Mouse (Mus musculus) MEL-GATA-1-ER (cell line): ENCODE results near the gene Hs6st3.

ENCODE experiments used
- DNase-seq: peaks from one replicate; pipeline ENCODE4 v3.0.0-alpha.2; 2012; ENCODE audit warnings: low read depth; ENCODE audit errors: extremely low read depth

Hs6st3 gene

GRCm38 (mm10) chr14:119779982-119780588 is 641.9 kb downstream of the Hs6st3 start:
- no peak for DNase-seq

DNA sequence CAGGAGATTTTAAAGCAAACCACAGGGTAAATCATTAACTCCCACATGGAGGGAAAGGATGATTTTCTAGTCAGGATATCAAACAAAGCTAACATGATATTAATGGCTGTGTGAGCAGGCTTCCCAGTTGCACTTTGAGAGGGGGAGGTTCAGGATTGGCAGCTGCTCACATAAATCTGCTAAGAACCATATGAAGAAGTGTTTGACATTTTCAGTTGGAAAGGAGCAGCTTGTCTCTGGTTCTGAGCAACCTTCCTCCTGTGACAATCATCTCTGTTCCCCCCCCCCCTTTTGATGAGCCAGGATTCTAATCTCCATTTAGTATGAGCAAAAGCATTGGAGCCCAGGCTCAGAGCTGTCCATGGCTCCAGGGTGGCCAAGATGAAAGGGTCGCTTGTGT is 643.0 kb downstream of the Hs6st3 start:
- DNase-seq, result no peak

DNA sequence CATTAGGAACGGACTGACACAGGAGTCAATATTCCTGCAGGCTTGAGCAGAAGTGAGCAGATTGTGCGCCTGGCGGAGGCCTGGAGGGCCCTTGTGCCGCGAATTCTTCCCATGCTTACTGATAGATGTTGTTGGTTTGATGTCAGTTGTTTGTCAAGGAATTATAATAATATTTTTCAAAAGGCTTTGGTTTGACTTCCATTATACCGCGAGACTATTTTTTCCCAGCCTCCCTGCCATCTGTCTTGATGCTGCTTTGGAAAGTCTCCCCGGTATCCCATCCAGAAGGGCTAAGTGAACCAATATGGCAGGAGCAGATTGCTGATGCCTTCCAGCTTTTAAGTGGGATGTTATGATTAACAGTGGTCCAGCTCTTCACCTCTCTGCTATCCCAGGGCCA is 651.3 kb downstream of the Hs6st3 start:
- DNase-seq, result no peak

DNA sequence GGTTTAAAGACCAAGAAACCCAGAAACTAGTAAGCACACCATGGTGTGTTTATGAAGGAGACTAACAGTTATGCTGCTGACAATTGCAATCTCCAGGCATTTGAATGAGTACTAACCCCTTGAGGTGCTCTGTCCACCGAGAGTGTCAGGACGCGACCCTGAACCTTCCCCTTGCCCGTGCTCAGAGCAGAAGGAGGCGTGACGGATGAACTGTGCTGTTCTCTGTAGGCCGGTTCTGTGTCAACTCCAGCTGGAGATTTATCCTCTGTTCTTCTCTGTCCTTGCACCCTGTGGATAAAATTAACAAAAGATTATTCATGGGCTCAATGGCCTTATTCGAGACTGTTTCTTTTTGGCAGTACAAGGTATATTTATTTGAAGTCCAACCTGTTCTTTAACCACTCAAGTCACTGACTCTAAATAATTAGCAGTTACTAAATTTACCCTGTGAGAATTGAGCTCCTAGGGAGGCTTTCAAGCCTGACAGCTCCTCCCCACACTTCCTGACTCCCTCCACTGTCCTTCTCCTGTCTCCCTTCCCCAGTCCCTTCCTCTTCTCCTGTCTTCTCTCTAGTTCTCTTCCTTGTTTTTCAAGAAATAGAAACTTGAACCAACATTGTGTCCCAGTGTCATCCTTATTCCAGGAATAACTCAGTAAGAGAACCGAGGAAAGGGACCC is 659.2 kb downstream of the Hs6st3 start:
- no peak for DNase-seq

DNA sequence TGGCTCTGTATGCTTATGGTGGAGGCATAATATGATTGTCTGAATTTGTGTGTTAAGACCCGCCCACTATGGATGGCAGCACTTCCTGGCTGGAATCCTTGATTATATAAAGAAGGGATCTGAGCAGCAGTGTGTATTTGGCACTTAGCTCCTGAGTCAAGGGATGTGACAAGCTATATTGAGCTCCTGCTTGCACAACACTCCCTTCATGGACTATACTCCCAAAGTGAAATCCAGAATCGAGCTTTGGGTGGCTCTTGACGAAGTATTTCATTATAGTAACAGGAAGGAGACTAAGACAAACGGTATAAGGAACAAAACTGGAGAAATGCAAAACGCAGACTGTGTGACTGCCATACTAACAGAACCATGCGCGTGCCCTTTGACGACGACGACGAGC is 660.4 kb downstream of the Hs6st3 start:
- DNase-seq, result no peak

- no peak for DNase-seq
Observed at GRCm38 (mm10) chr14:119800856-119801255, 662.7 kb downstream of the Hs6st3 start.

- DNase-seq, result no peak
Observed at GRCm38 (mm10) chr14:119813898-119814297, 675.8 kb downstream of the Hs6st3 start.

- DNase-seq, result no peak
Observed at GRCm38 (mm10) chr14:119815616-119816015, 677.5 kb downstream of the Hs6st3 start.

GRCm38 (mm10) chr14:119820562-119820961 is 682.4 kb downstream of the Hs6st3 start:
- DNase-seq, result no peak

DNA sequence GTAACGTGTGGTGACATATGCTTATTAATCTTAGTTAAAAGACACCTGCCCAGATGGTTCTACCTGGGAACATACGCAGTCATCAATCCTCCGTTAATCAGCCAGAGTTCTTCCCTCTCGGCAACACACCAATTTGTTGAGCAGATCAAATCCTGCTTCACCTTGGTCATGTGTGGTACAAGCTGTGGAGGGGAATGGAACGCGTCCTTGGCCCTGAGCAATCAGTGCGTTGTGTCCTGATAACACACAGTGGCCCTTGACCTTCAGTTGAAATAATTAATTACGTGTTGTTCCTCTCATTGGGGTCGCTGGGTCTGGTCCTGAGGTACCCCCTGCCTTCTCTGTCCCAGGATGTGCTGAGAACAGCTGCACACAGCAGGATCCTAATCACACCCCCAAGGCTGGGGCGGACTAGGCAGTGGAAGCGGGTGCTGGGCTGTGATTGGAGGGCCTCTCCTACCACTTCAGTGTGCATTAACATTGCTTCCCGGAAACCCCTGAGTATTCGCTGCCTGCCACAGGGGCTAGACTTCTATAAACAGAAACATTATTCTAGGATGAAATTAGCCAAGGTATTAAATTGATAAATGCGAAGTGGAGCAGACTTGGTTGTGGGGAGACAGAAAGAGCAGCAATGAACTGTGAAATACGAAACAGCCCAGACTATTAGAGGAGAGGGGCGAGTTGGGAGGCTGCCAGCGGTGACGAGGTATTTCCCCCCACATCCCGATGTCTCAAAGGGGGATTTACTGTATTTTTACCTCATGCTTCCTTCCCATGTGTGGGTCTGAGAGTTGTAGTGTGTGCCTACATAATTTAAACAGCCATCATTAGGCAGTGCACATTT is 693.2 kb downstream of the Hs6st3 start:
- DNase-seq, result no peak

- no peak for DNase-seq
Observed at GRCm38 (mm10) chr14:119832012-119832325, 693.8 kb downstream of the Hs6st3 start.

DNA sequence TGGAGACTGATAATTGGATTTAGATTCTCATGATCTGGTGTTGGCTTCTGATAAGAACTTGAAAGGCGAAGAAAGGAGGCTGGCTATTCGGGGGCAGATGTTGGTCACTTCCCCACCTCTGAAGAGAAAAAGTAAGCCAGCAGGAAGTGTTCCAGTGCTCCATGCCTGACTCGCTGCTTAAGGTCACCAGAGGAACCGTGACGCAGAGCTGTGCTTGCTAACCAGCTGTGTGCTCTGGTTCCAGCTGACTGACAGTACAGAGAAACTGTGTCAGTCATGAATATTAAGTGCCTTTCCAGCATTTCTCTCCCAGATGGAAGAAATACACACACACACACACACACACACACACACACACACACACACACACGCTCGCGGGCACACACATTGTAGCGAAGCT is 694.8 kb downstream of the Hs6st3 start:
- DNase-seq, result no peak

GRCm38 (mm10) chr14:119834008-119834700 is 696.0 kb downstream of the Hs6st3 start:
- DNase-seq, result no peak

DNA sequence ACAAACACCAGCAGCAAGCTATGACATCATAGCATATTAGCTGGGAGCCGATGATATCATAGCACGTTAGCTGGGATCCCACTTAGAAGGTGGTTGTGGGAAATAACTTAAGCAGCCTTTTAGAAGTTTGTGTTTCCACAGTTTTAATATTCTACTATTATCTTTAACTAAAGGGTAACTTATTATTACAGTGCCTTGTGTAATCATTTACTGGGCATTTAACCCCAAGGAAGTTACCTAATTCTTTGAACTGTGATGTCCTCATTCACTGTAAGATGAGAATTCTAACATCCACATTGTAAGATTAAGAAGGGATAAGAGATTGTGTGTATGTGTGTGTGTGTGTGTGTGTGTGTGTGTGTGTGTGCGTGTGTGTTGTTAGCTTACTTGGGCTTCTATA is 697.9 kb downstream of the Hs6st3 start:
- DNase-seq, result no peak

GRCm38 (mm10) chr14:119847540-119847939 is 709.4 kb downstream of the Hs6st3 start:
- DNase-seq, result no peak

GRCm38 (mm10) chr14:119848759-119849298 is 710.7 kb downstream of the Hs6st3 start:
- peak; percentile 8 for DNase-seq

DNA sequence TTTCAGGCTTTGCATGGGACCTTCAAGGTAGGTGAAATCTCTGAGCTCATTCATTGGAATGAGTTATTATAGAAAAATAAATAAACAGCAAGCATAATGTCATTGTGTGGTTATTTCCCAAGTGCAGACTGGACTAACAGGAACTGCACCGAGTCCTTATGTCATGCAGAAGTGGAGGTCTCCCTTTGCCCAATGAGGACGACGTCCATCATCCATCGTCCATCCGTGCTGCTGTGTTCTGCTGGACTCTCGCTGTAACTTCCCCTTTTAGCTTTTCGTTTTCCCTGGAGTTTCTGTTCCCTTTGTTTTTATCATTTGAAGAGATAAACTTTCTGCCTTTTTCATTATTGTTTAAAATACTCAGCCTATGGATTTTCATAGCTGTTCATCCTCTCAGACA is 711.2 kb downstream of the Hs6st3 start:
- DNase-seq, result no peak

DNA sequence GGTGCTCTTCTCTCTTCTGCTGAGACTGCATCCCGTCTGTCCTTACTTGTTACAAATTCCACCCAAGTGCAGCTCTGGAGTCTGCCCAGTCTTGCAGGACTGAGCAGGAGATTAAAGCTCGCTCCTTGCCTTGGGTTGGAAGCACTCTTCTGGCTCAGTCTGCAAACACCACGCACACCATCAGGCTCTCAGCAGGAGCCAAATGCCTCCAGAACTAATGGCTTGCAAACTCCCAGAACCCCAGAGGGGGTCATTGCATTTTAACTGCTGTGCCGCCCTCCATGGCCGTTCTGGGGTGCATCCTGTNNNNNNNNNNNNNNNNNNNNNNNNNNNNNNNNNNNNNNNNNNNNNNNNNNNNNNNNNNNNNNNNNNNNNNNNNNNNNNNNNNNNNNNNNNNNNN is 714.0 kb downstream of the Hs6st3 start:
- no peak for DNase-seq

DNA sequence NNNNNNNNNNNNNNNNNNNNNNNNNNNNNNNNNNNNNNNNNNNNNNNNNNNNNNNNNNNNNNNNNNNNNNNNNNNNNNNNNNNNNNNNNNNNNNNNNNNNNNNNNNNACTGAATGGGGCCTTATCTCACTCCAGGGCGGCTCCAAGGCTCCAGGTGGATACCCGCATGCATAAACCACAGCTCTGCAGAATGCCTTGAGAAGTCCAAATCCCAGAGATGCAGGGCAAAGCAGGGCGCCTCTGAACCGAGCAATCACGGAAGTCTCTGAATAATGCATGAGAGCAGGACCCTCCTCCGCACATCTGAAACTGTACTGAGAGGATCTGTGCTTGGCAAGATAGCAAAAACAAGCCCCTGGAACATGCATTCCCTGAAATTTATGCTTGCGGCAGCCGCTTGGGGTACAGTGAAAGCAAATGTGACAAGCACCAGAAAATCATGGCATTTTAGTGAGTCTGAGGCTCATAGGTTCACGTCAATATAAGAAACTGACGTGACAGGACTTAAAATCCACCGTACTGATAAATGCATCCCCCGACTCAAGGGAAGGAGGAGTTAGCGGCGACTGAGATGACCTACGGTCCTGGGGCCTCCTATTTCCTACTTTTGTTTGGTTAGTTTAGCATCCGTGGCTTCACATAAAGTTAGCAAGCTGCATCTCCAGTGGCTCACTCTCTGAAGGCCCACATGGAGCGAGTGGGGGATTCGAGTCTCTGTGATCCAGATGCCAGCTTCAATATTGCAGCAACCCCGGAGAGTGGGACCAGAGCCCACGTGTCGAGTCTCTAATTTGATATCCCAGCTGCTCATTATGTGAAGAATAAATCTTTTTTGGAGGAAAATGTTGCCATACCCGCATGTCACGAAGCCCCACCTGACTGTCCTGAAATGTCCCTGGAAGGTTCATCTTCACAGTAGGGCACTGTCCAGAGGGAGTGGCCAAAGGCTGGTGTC is 719.5 kb downstream of the Hs6st3 start:
- no peak for DNase-seq

DNA sequence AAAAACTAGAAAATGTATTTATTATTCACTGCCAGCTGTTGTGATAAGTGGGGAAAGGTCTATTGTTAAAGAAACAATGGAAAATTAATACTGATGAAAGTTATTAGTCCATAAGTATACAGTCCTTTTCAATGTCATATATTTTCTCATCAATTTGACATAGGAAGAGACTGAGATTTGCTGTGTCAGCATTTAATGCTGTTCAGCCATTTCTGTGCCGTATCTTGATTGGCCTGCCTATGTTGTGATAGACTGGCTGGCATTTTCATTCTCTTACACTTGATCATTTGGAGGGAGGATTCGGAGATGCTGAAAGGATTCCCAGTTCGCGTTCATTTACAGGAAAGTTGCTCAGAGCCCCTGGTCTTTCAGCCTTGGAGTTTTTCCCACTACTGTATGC is 735.5 kb downstream of the Hs6st3 start:
- DNase-seq, result no peak

DNA sequence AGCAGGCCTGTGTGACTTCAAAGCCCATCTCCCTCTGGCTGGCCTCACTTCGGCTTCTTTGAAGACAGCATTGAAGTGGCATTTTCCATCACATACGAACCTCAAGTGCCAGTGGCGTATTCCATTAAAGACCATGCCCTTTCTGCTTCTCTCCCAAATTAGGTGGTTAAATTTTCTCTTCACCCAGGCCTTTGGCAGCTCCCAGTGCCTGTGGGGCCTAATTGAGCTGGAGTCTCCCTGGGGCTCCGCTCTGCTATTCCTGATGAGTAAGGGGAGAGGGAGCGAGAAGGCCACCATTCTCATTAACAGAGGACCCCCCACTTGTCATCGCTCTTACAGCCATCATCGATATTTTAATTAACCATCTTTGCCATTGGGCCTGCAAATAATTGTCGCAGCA is 754.8 kb downstream of the Hs6st3 start:
- no peak for DNase-seq
